ENCODE assay signal across 9 mouse cellular contexts in the genomic region with DNA sequence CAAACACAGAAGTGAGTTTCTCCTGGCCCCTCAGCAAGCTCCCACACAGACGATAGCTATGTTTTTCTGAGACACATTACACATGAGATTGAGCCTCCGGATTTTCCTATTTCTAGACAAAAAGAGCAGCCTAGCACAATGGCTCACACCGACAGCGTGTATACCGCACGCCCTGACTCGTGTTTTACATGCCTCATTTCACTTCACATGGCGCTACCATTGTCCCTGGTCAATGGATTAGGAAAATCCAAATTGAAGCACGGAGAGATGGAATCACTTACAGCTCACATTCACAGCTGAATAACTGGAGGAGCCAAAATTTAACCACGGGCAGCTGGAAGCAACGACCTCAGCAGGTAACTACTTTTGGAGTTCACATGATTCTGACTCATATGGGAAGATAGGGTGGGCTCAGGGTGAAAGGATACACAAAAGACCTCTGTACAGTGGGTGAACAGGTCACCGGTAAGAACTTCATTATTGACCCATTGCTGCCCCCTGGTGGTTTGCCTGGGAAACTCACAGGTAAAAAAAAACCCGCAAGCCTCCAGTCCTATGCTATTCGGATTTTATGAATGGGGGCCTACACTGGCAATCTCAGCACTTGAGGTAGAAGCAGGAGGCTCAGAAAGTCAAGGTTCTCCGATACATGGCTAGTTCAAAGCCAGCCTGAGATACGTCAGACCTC. TPM values are rescaled to one million over a fixed set of nuclear protein-coding genes. Genes with fewer than 3 reads are reported as not detected.
DNase-seq lines count a peak whose midpoint lies in the region; ATAC-seq and TF ChIP-seq lines count a peak whose summit lies in the region.
"Had no signal": no experiment of that assay in that cellular context is flagged by ENCODE, and none has a peak within 500 bp of the region (broad histone marks: within the 10 kb centered on the region; RNA-seq: fewer than 3 reads in every experiment).

No protein-coding gene starts in this region.

- in situ Hi-C loops in CH12.LX (cut with MboI; ENCODE audit: low pct_ligation_motif_present, low pct_unique_long_range_greater_than_20kb, low sequenced_read_pairs) = no loop called here

- no peaks in the 10 kb centered on the region for H3K9me3 ChIP-seq in hindbrain, embryonic 10.5 days
- no peaks in the 10 kb centered on the region for H3K9me3 ChIP-seq in hindbrain, embryonic 12.5 days (replicated peaks)
- no peaks in the 10 kb centered on the region for H3K9me3 ChIP-seq in CH12.LX (replicated peaks; ENCODE audit: low read length)
- no peaks in the 10 kb centered on the region for H3K9me3 ChIP-seq in forebrain, embryonic 13.5 days (replicated peaks)
- no peaks in the 10 kb centered on the region for H3K9me3 ChIP-seq in kidney, postnatal 0 days (replicated peaks; ENCODE audit: low read length)
- H3K9me3 ChIP-seq: limb, embryonic 13.5 days had no signal

- H3K27me3 ChIP-seq in hindbrain, embryonic 10.5 days (ENCODE audit: insufficient read depth, poor library complexity, severe bottlenecking) = peaks cover 7% of the 10 kb centered on the region; the same call in 1 of the 2 replicates
- no peaks in the 10 kb centered on the region for H3K27me3 ChIP-seq in hindbrain, embryonic 12.5 days
- H3K27me3 ChIP-seq in CH12.LX (replicated peaks) = no peaks in the 10 kb centered on the region
- H3K27me3 ChIP-seq in forebrain, embryonic 13.5 days = no peaks in the 10 kb centered on the region
- peaks cover 7% of the 10 kb centered on the region; the same call in 1 of the 2 replicates for H3K27me3 ChIP-seq in kidney, postnatal 0 days (ENCODE audit: insufficient read depth, low read length)
- H3K27me3 ChIP-seq: limb, embryonic 13.5 days had no signal

- WGBS in hindbrain, embryonic 10.5 days = 57% methylated on average over 16 of the region's 16 CpGs
- WGBS in hindbrain, embryonic 12.5 days = 32% methylated on average over 16 of the region's 16 CpGs
- WGBS in forebrain, embryonic 13.5 days = 17% methylated on average over 16 of the region's 16 CpGs
- 61% methylated on average over 16 of the region's 16 CpGs for WGBS in kidney, postnatal 0 days

- peak; percentile 85 for TF ChIP-seq RAD21 in CH12.LX (IDR thresholded peaks at IDR 0.05; ENCODE audit: low read depth, low read length)

- no peak for ATAC-seq in hindbrain, embryonic 12.5 days (ENCODE audit: low FRiP score)
- peak; percentile 48 for ATAC-seq in forebrain, embryonic 13.5 days
- no peak; the same call in 1 of the 2 replicates for ATAC-seq in kidney, postnatal 0 days (replicated peaks; ENCODE audit: low FRiP score, low read depth)

- H3K4me3 ChIP-seq in hindbrain, embryonic 10.5 days = no peak overlapping the region
- no peak overlapping the region for H3K4me3 ChIP-seq in hindbrain, embryonic 12.5 days
- H3K4me3 ChIP-seq in CH12.LX (replicated peaks in 1 of 3; ENCODE audit: low read depth in 2 of 3, low read length in 2 of 3, poor library complexity in 1 of 3) = no peak overlapping the region
- no peak overlapping the region for H3K4me3 ChIP-seq in forebrain, embryonic 13.5 days
- no peak overlapping the region for H3K4me3 ChIP-seq in kidney, postnatal 0 days (replicated peaks; ENCODE audit: low read depth, low read length)
- H3K4me3 ChIP-seq: limb, embryonic 13.5 days had no signal

- H3K27ac ChIP-seq in hindbrain, embryonic 10.5 days = no peak overlapping the region
- H3K27ac ChIP-seq in hindbrain, embryonic 12.5 days = no peak overlapping the region
- H3K27ac ChIP-seq in CH12.LX (ENCODE audit: insufficient read depth, low read depth) = no peak overlapping the region
- peak overlapping the region; percentile 36; the same call in 1 of the 2 replicates for H3K27ac ChIP-seq in forebrain, embryonic 13.5 days
- H3K27ac ChIP-seq in kidney, postnatal 0 days = no peak overlapping the region
- H3K27ac ChIP-seq: limb, embryonic 13.5 days had no signal

- H3K9ac ChIP-seq in hindbrain, embryonic 12.5 days = no peak overlapping the region
- no peak overlapping the region for H3K9ac ChIP-seq in CH12.LX (ENCODE audit: insufficient read depth, low read depth)
- no peak overlapping the region for H3K9ac ChIP-seq in forebrain, embryonic 13.5 days
- no peak overlapping the region for H3K9ac ChIP-seq in kidney, postnatal 0 days (ENCODE audit: low read depth, low read length)
- H3K9ac ChIP-seq: limb, embryonic 13.5 days had no signal

- no peak for TF ChIP-seq EP300 in CH12.LX (IDR thresholded peaks at IDR 0.05; ENCODE audit: low read length)

- H3K79me2 ChIP-seq in CH12.LX (replicated peaks; ENCODE audit: control insufficient read depth, extremely low read depth, insufficient read depth, poor library complexity, severe bottlenecking) = no peaks in the 10 kb centered on the region

- peak; percentile 65 to 87 for TF ChIP-seq CTCF in CH12.LX (conservative IDR thresholded peaks at IDR 0.05 in 1 of 2, IDR thresholded peaks at IDR 0.05 in 1 of 2; ENCODE audit: low read depth in 2 of 2, low read length in 2 of 2)
- peak; percentile 79 for TF ChIP-seq CTCF in kidney, postnatal 0 days (IDR thresholded peaks at IDR 0.05; ENCODE audit: low read depth)

- H3K36me3 ChIP-seq in hindbrain, embryonic 10.5 days = peaks cover 52% of the 10 kb centered on the region
- H3K36me3 ChIP-seq in hindbrain, embryonic 12.5 days = peaks cover 43% of the 10 kb centered on the region
- H3K36me3 ChIP-seq in CH12.LX (replicated peaks in 1 of 2; ENCODE audit: control insufficient read depth in 1 of 2, insufficient read depth in 1 of 2, low read length in 1 of 2) = peaks cover 17 to 64% of the 10 kb centered on the region in 2 experiments
- H3K36me3 ChIP-seq in forebrain, embryonic 13.5 days (ENCODE audit: poor library complexity, severe bottlenecking) = peaks cover 47% of the 10 kb centered on the region
- peaks cover 27% of the 10 kb centered on the region for H3K36me3 ChIP-seq in kidney, postnatal 0 days (ENCODE audit: insufficient read depth, low read length)

- no peak for TF ChIP-seq POLR2A in CH12.LX (IDR thresholded peaks at IDR 0.05; ENCODE audit: low read depth, low read length)

- H3K4me2 ChIP-seq in hindbrain, embryonic 12.5 days (replicated peaks) = no peak overlapping the region
- H3K4me2 ChIP-seq in CH12.LX (ENCODE audit: insufficient read depth, low read depth, poor library complexity, severe bottlenecking) = no peak overlapping the region
- H3K4me2 ChIP-seq in forebrain, embryonic 13.5 days = no peak overlapping the region
- no peak overlapping the region for H3K4me2 ChIP-seq in kidney, postnatal 0 days (ENCODE audit: low read length)
- H3K4me2 ChIP-seq: limb, embryonic 13.5 days had no signal

- dilution Hi-C loops in CH12.LX (cut with MboI; ENCODE audit: extremely low pct_ligation_motif_present, extremely low pct_unique_long_range_greater_than_20kb, low sequenced_read_pairs) = no loop called here

- peaks cover 46% of the 10 kb centered on the region for H3K4me1 ChIP-seq in hindbrain, embryonic 10.5 days (replicated peaks)
- peaks cover 19% of the 10 kb centered on the region for H3K4me1 ChIP-seq in hindbrain, embryonic 12.5 days
- no peaks in the 10 kb centered on the region for H3K4me1 ChIP-seq in CH12.LX (ENCODE audit: control insufficient read depth in 1 of 2, insufficient read depth in 2 of 2)
- peaks cover 32% of the 10 kb centered on the region for H3K4me1 ChIP-seq in forebrain, embryonic 13.5 days
- no peaks in the 10 kb centered on the region for H3K4me1 ChIP-seq in kidney, postnatal 0 days (replicated peaks; ENCODE audit: insufficient read depth, low read length)

- DNase-seq in hindbrain, embryonic 10.5 days (ENCODE audit: low spot score) = peak; percentile 71
- peak; percentile 68 for DNase-seq in CH12.LX (ENCODE audit: extremely low read depth)
- DNase-seq in c-Kit-positive CD71-positive TER-119-positive erythroid progenitor cells, embryonic 14.5 days (ENCODE audit: low spot score) = peak; percentile 68
- peak; percentile 69 for DNase-seq in kidney, postnatal 0 days (ENCODE audit: low spot score)
- DNase-seq in lung, postnatal 14 days = peak; percentile 73
- DNase-seq in spleen, adult 18-20 months = peak; percentile 17 to 65

TF ChIP-seq in CH12.LX, 34 proteins besides CTCF, POLR2A, EP300 and RAD21 (continues in another document):
- TF ChIP-seq KAT2A (IDR thresholded peaks at IDR 0.05; ENCODE audit: insufficient replicate concordance, low read length) (no peak), ZNF384 (IDR thresholded peaks at IDR 0.05; ENCODE audit: low read depth, low read length) (peak; percentile 85), SMC3 (IDR thresholded peaks at IDR 0.05; ENCODE audit: low read depth, low read length) (peak; percentile 93), ETS1 (conservative IDR thresholded peaks at IDR 0.05; ENCODE audit: low read depth, low read length) (no peak), NELFE (IDR thresholded peaks at IDR 0.05; ENCODE audit: low read depth, low read length) (no peak), MXI1 (IDR thresholded peaks at IDR 0.05; ENCODE audit: low read depth, low read length) (no peak)

RNA-seq across cellular contexts. Expression of gene Npc2, which starts 17.8 kb away (rescaled TPM):
- polyA plus RNA-seq in hindbrain, embryonic 10.5 days (2016; fragmentation: Nextera tagmentation; extraction: Ambion mirVana) = 77.2 and 89.0 TPM in 2 replicates
- polyA plus RNA-seq in hindbrain, embryonic 12.5 days (2016; fragmentation: Nextera tagmentation; extraction: Ambion mirVana) = 78.8 and 79.5 TPM in 2 replicates
- total RNA-seq in CH12.LX (2012; rRNA removed) = 63.7 and 73.4 TPM in 2 replicates
- 97.5 and 98.5 TPM in 2 replicates for total RNA-seq in CH12.LX (2014; rRNA removed)
- 80.3 and 89.0 TPM in 2 replicates for polyA plus RNA-seq in CH12.LX (2012; ENCODE audit: insufficient read length, low read depth)
- 85.8 and 89.8 TPM in 2 replicates for polyA plus RNA-seq in forebrain, embryonic 13.5 days (2015; fragmentation: Nextera tagmentation; extraction: Ambion mirVana)
- polyA plus RNA-seq in kidney, postnatal 0 days (2015; fragmentation: Nextera tagmentation; extraction: Ambion mirVana) = 70.5 and 75.7 TPM in 2 replicates

RNA-seq across cellular contexts. Expression of gene Isca2, which starts 17.9 kb away (rescaled TPM):
- polyA plus RNA-seq in hindbrain, embryonic 10.5 days (2016; fragmentation: Nextera tagmentation; extraction: Ambion mirVana) = 160 and 181 TPM in 2 replicates
- 135 and 147 TPM in 2 replicates for polyA plus RNA-seq in hindbrain, embryonic 12.5 days (2016; fragmentation: Nextera tagmentation; extraction: Ambion mirVana)
- 59.1 and 59.7 TPM in 2 replicates for total RNA-seq in CH12.LX (2012; rRNA removed)
- total RNA-seq in CH12.LX (2014; rRNA removed) = 75.3 and 90.4 TPM in 2 replicates
- 50.4 and 55.1 TPM in 2 replicates for polyA plus RNA-seq in CH12.LX (2012; ENCODE audit: insufficient read length, low read depth)
- polyA plus RNA-seq in forebrain, embryonic 13.5 days (2015; fragmentation: Nextera tagmentation; extraction: Ambion mirVana) = 168 and 171 TPM in 2 replicates
- polyA plus RNA-seq in kidney, postnatal 0 days (2015; fragmentation: Nextera tagmentation; extraction: Ambion mirVana) = 152 and 168 TPM in 2 replicates

RNA-seq across cellular contexts. Expression of gene Syndig1l, which starts 56.5 kb away (rescaled TPM):
- 1.5 TPM in 1 of 2 replicates, not detected in the other for polyA plus RNA-seq in hindbrain, embryonic 10.5 days (2016; fragmentation: Nextera tagmentation; extraction: Ambion mirVana)
- polyA plus RNA-seq in hindbrain, embryonic 12.5 days (2016; fragmentation: Nextera tagmentation; extraction: Ambion mirVana) = 1.7 and 2.3 TPM in 2 replicates
- not detected in 2 replicates for total RNA-seq in CH12.LX (2012; rRNA removed)
- total RNA-seq in CH12.LX (2014; rRNA removed) = not detected in 2 replicates
- polyA plus RNA-seq in CH12.LX (2012; ENCODE audit: insufficient read length, low read depth) = 0.16 TPM in 1 of 2 replicates, not detected in the other
- polyA plus RNA-seq in forebrain, embryonic 13.5 days (2015; fragmentation: Nextera tagmentation; extraction: Ambion mirVana) = 0.72 and 1.4 TPM in 2 replicates
- polyA plus RNA-seq in kidney, postnatal 0 days (2015; fragmentation: Nextera tagmentation; extraction: Ambion mirVana) = not detected in 2 replicates
- polyA plus RNA-seq: limb, embryonic 13.5 days had no signal
